Mouse (Mus musculus): ENCODE measurements around the gene Gm17349. TPM values are rescaled to one million over a fixed set of nuclear protein-coding genes. Genes with fewer than 3 reads are reported as not detected.
"Not testable (repeated sequence)": the region's sequence is repeated elsewhere in the genome, so short reads cannot be mapped to it uniquely, and the experiment has no call there.

The Gm17349 gene
- polyA plus RNA-seq, 1 experiment: 1.0 TPM

GRCm38 (mm10) chr15:99708176-99708575 is 2.9 kb upstream of the Gm17349 start:
- TF ChIP-seq CTCF (IDR thresholded peaks at IDR 0.05; ENCODE audit: extremely low read depth, insufficient read depth, insufficient read length, insufficient replicate concordance): no peak
- no peak for TF ChIP-seq POLR2A (IDR thresholded peaks at IDR 0.05; ENCODE audit: low read depth, low read length)
- 95% methylated on average over 13 of the region's 13 CpGs for WGBS
- no peak for DNase-seq (ENCODE audit: low read depth in 1 of 2, low spot score in 2 of 2)
- H3K27ac ChIP-seq (ENCODE audit: insufficient read depth, low read length): no peak overlapping the region
- H3K36me3 ChIP-seq (ENCODE audit: control insufficient read depth, insufficient read depth, low read length): peaks cover 44% of the 10 kb centered on the region
- H3K27me3 ChIP-seq (ENCODE audit: control insufficient read depth, insufficient read depth, low read length): no peaks in the 10 kb centered on the region
- H3K4me3 ChIP-seq (ENCODE audit: extremely low read depth, insufficient read depth, insufficient read length): no peak overlapping the region
- no peaks in the 10 kb centered on the region for H3K4me1 ChIP-seq (ENCODE audit: control insufficient read depth, insufficient read depth, insufficient read length)

DNA sequence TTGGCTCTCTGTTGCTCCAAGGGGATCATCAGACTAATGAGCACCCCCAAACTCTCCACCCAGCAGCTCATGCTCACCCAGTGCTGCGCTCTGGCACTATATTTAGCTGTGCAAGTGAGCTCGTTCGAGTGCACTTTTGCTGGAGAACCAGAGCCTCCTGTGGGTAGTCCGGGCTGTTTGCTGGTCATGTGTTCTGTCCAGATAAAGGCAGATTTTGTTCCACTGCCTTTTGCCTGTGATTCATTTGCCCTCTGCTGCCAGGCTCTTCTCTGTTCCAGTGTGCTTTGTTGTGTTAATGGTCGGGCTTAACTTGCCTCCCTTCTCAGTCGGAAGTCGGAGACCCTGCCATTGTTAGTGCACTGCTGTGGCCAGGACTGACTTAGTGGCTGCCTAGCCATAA is 409 bp downstream of the Gm17349 start:
- no peak overlapping the region for H3K4me3 ChIP-seq (ENCODE audit: extremely low read depth, insufficient read depth, insufficient read length)
- no peak overlapping the region for H3K27ac ChIP-seq (ENCODE audit: insufficient read depth, low read length)
- H3K36me3 ChIP-seq (ENCODE audit: control insufficient read depth, insufficient read depth, low read length): peaks cover 26% of the 10 kb centered on the region
- no peaks in the 10 kb centered on the region for H3K27me3 ChIP-seq (ENCODE audit: control insufficient read depth, insufficient read depth, low read length)
- no peak for DNase-seq (ENCODE audit: low read depth in 1 of 2, low spot score in 2 of 2)
- TF ChIP-seq POLR2A (IDR thresholded peaks at IDR 0.05; ENCODE audit: low read depth, low read length) (no peak), CTCF (IDR thresholded peaks at IDR 0.05; ENCODE audit: extremely low read depth, insufficient read depth, insufficient read length, insufficient replicate concordance) (no peak)
- WGBS: 88% methylated on average over 7 of the region's 7 CpGs
- H3K4me1 ChIP-seq (ENCODE audit: control insufficient read depth, insufficient read depth, insufficient read length): peaks cover 4% of the 10 kb centered on the region; the same call in 1 of the 2 replicates

DNA sequence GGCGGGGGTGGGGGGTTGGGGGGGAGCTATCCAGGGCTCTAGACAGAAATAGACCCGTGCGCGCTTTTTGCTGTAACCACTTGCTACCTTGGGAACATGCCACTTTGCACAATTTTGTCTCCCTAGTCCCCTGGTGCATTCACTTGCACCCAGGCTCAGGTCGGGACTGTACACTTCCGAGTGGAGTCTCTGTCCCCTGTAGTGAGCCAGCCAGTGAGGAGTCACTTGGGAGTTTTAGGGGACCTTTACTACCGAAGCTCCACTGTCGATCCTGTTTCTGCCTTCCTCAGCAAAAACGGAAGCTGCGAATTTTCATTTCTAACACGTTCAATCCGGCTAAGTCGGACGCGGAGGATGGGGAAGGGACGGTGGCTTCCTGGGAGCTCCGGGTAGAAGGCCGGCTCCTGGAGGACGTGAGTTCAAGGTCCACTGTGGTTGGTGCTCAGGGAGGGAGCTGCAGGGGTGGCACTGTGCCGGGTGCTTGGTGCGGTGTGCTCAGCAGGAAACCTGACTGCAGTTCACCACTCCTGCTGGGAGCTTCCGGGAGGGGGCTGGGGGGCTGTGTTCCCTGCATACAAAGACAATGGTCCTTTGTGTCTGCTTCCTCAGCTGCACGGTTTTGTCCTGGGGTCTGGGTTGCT is 1.1 kb downstream of the Gm17349 start:
- H3K36me3 ChIP-seq (ENCODE audit: control insufficient read depth, insufficient read depth, low read length): peaks cover 21% of the 10 kb centered on the region
- DNase-seq (ENCODE audit: low read depth in 1 of 2, low spot score in 2 of 2): no peak
- TF ChIP-seq CTCF (IDR thresholded peaks at IDR 0.05; ENCODE audit: extremely low read depth, insufficient read depth, insufficient read length, insufficient replicate concordance): no peak
- TF ChIP-seq POLR2A (IDR thresholded peaks at IDR 0.05; ENCODE audit: low read depth, low read length): no peak
- H3K27me3 ChIP-seq (ENCODE audit: control insufficient read depth, insufficient read depth, low read length): no peaks in the 10 kb centered on the region
- H3K4me3 ChIP-seq (ENCODE audit: extremely low read depth, insufficient read depth, insufficient read length): no peak overlapping the region
- no peak overlapping the region for H3K27ac ChIP-seq (ENCODE audit: insufficient read depth, low read length)
- peaks cover 4% of the 10 kb centered on the region; the same call in 1 of the 2 replicates for H3K4me1 ChIP-seq (ENCODE audit: control insufficient read depth, insufficient read depth, insufficient read length)
- WGBS: 87% methylated on average over 23 of the region's 23 CpGs

DNA sequence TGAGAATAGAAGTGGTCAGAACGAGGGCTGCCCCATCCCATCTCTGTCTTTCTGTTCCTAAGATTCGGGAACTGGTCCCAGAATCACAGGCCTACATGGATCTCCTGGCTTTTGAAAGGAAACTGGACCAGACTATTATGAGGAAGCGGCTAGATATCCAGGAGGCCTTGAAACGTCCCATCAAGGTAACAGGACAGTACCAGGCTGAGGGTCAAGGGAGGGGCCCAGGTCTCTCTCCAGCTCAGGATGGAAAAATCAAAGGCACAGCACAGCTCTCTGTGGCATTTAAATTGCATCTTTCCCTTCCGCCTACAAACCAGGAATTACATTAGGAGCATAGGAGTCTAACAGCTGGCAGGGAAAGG is 1.6 kb downstream of the Gm17349 start:
- no peak overlapping the region for H3K27ac ChIP-seq (ENCODE audit: insufficient read depth, low read length)
- peaks cover 18% of the 10 kb centered on the region for H3K36me3 ChIP-seq (ENCODE audit: control insufficient read depth, insufficient read depth, low read length)
- 88% methylated on average over 5 of the region's 5 CpGs for WGBS
- H3K4me3 ChIP-seq (ENCODE audit: extremely low read depth, insufficient read depth, insufficient read length): no peak overlapping the region
- H3K4me1 ChIP-seq (ENCODE audit: control insufficient read depth, insufficient read depth, insufficient read length): peaks cover 4% of the 10 kb centered on the region; the same call in 1 of the 2 replicates
- DNase-seq (ENCODE audit: low read depth in 1 of 2, low spot score in 2 of 2): no peak
- H3K27me3 ChIP-seq (ENCODE audit: control insufficient read depth, insufficient read depth, low read length): no peaks in the 10 kb centered on the region
- TF ChIP-seq CTCF (IDR thresholded peaks at IDR 0.05; ENCODE audit: extremely low read depth, insufficient read depth, insufficient read length, insufficient replicate concordance) (no peak), POLR2A (IDR thresholded peaks at IDR 0.05; ENCODE audit: low read depth, low read length) (no peak)

DNA sequence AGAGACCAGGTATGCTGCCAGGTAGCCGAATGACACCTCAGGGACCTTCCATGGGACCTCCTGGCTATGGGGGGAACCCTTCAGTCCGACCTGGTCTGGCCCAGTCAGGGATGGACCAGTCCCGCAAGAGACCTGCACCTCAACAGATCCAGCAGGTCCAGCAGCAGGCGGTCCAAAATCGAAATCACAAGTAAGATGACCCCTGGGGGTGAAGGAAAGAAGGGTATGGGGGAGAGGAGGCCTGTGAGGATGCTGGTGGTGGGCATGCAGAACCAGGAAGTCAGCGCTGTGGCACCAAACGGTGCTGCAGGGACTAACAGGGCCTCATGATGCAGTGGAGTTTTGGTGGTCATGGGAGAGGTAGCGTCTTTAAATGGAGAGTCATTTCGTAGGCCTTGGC is 2.2 kb downstream of the Gm17349 start:
- Histone ChIP-seq H3K4me1 (ENCODE audit: control insufficient read depth, insufficient read depth, insufficient read length) (peaks cover 4% of the 10 kb centered on the region; the same call in 1 of the 2 replicates), H3K27me3 (ENCODE audit: control insufficient read depth, insufficient read depth, low read length) (no peaks in the 10 kb centered on the region), H3K27ac (ENCODE audit: insufficient read depth, low read length) (no peak overlapping the region), H3K36me3 (ENCODE audit: control insufficient read depth, insufficient read depth, low read length) (peaks cover 15% of the 10 kb centered on the region), H3K4me3 (ENCODE audit: extremely low read depth, insufficient read depth, insufficient read length) (no peak overlapping the region)
- WGBS: 84% methylated on average over 9 of the region's 9 CpGs
- DNase-seq (ENCODE audit: low read depth in 1 of 2, low spot score in 2 of 2): no peak
- TF ChIP-seq CTCF (IDR thresholded peaks at IDR 0.05; ENCODE audit: extremely low read depth, insufficient read depth, insufficient read length, insufficient replicate concordance): no peak
- no peak for TF ChIP-seq POLR2A (IDR thresholded peaks at IDR 0.05; ENCODE audit: low read depth, low read length)

- TF ChIP-seq CTCF (IDR thresholded peaks at IDR 0.05; ENCODE audit: extremely low read depth, insufficient read depth, insufficient read length, insufficient replicate concordance) (peak; percentile 88), POLR2A (IDR thresholded peaks at IDR 0.05; ENCODE audit: low read depth, low read length) (no peak)
- Histone ChIP-seq H3K4me3 (ENCODE audit: extremely low read depth, insufficient read depth, insufficient read length) (peak within 1 kb of the TSS; percentile 83), H3K27me3 (ENCODE audit: control insufficient read depth, insufficient read depth, low read length) (no peaks in the 10 kb centered on the region), H3K4me1 (ENCODE audit: control insufficient read depth, insufficient read depth, insufficient read length) (peaks cover 4% of the 10 kb centered on the region; the same call in 1 of the 2 replicates), H3K27ac (ENCODE audit: insufficient read depth, low read length) (peak within 1 kb of the TSS; percentile 87), H3K36me3 (ENCODE audit: control insufficient read depth, insufficient read depth, low read length) (peaks cover 8% of the 10 kb centered on the region)
- 2% methylated on average over 65 of the region's 71 CpGs for WGBS
- peak; percentile 72 to 91 for DNase-seq (ENCODE audit: low read depth in 1 of 2, low spot score in 2 of 2)
Observed at GRCm38 (mm10) chr15:99701999-99702900, 3.0 kb downstream of the Gm17349 start, which contains the start of gene Smarcd1. Smarcd1 (plus strand) TSS chr15:99702129.

GRCm38 (mm10) chr15:99701640-99701998 is 3.7 kb downstream of the Gm17349 start:
- H3K36me3 ChIP-seq (ENCODE audit: control insufficient read depth, insufficient read depth, low read length); H3K27ac ChIP-seq (ENCODE audit: insufficient read depth, low read length); DNase-seq (ENCODE audit: low read depth in 1 of 2, low spot score in 2 of 2); H3K4me1 ChIP-seq (ENCODE audit: control insufficient read depth, insufficient read depth, insufficient read length); H3K27me3 ChIP-seq (ENCODE audit: control insufficient read depth, insufficient read depth, low read length): not testable (repeated sequence)
- H3K4me3 ChIP-seq (ENCODE audit: extremely low read depth, insufficient read depth, insufficient read length): peak overlapping the region; percentile 83
- 39% methylated on average over 16 of the region's 16 CpGs for WGBS

Data from spleen, adult 2 months (tissue).